Mouse (Mus musculus) liver, embryonic 14.5 days (tissue): ENCODE results near the gene Gm12166.

ENCODE experiments used
- CTCF ChIP-seq: IDR thresholded peaks from 2 replicates; pipeline ENCODE4 v1.5.1; 2016; ENCODE audit warnings: antibody characterized with exemption, low read depth, control low read depth
- EP300 ChIP-seq: IDR thresholded peaks from 2 replicates; pipeline ENCODE4 v1.6.1; 2016; ENCODE audit warnings: antibody characterized with exemption, low read depth

- TF ChIP-seq CTCF (no peak), EP300 (no peak)
Measured at GRCm38 (mm10) chr11:46021850-46022249, 30.3 kb downstream of the Gm12166 start.
